Mouse (Mus musculus): ENCODE data around the gene Nlgn3. TPM values are rescaled to one million over a fixed set of nuclear protein-coding genes. Genes with fewer than 3 reads are reported as not detected.

Nlgn3 gene
- polyA plus RNA-seq (2015; fragmentation: Nextera tagmentation; extraction: Ambion mirVana) = 1.2 and 1.5 TPM in 2 replicates

DNA sequence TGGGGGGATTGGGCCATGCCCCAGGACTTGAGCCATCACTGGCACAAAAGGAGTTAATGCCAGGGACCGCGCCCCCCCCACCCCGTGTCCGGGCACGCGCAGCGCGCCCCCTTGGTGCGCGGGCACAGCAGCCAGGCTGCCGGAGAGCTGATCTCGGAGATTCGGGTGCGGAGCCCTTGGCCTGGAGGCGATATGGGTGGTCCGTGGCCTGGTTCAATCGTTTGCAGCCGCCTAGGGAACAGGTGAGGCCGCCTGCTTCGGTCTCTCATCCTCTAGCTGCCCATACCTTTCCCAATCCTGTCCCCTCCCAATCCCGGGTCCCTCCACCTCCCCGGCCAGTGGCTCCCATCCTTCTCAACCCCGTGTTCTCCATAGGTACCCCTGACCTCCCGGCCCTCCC lies at the start of gene Nlgn3:
Gene Nlgn3, plus strand, starts transcription at position 114 of the 400 bp plus-strand sequence.

DNA sequence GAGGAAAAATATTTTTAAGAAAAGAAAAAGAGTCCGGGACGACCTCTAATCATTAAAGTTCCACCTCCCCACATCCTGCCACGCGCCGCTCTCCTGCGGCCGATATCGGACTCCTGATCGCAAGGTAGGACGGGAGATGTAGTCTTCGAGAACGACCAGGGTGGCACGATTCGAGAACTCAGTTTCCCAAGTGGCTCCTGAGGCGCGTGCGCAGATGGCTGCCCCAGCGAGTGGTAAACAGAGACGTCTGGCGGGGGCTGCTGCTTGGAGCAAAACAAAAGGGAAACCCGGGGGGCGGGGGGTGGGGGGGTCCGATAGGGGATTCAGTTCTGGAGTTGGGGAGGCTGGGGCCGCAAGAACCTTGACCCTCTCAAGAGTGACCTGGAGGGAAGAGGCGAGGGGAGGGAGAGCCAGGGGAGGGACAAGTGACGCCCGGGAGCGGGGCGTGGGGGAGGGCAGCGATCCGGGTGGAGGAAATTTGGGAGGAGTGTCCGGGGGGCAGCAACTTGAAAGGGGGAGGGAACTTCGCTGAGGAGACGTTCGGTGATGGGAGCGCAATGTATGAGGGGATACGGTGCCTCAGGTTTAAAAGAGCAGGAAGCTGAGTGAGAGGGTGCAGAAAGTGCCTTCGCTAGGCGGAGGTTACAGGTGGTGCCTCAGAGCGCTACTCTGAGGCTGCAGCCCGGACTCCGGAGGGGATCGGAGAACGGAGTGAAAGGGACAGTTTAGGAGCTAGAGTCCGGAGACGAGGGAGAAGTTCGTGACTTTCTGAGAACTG lies 44.8 kb upstream of the Nlgn3 start, which contains the start of gene Foxo4:
Gene Foxo4, plus strand, starts transcription at position 577 of the 778 bp plus-strand sequence.

DNA sequence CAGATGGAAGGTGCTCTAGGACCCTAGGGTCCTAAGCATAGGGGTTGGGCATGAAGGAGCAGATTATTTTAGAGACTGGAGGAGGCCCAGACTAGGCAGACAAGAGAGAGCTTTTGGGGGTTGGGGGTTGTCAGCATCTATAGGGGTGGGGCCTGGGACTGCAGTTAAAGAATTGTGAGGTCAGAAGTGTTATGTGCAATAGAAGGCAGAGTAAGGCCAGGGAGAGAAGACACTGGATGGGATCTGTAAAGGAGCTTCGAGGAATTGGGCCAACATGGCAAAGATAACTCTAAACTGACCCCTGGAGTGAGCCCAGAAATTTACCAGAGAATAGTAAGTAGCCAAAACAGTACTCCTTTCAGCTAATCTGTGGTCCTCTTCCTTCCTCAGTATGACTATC lies 35.1 kb upstream of the Nlgn3 start, which contains the start of gene Gm614:
Gene Gm614, minus strand, starts transcription at position 101 of the 400 bp plus-strand sequence.

DNA sequence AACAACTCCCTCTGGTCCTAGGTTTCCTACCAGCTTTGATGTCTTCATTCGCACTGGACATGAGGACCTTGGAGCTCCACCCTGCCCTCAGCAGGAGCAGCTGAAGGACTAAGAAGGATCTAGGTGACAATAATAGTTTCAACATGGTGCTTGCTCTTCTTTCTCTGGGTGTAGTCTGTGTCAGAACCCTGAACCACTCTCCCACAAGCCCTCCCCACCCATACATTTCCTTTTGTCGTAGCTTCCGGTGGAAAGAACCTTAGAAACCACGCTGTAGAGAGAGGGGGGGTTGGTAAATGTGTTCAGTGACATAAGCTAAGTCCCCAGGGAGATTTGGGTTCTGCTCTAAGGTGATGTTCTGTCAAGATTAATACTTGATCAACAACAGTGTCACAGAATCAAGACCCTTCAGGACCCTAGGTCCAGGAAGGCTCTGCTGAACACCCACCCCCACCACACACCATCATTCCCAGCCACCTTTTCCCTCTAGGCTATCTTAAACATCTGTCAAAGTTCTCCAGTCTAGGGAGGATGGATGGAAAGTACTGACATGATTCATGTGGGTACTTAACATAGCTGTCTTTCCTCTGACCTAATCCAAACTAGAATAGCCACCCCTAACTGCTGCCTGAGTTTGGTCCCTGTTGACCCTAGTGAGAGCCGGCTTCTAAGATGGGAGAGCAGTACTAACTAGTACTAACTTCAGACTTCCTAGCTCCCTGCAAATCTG lies 30.8 kb upstream of the Nlgn3 start, which contains the start of gene Il2rg:
Gene Il2rg, minus strand, starts transcription at position 231 of the 730 bp plus-strand sequence.

DNA sequence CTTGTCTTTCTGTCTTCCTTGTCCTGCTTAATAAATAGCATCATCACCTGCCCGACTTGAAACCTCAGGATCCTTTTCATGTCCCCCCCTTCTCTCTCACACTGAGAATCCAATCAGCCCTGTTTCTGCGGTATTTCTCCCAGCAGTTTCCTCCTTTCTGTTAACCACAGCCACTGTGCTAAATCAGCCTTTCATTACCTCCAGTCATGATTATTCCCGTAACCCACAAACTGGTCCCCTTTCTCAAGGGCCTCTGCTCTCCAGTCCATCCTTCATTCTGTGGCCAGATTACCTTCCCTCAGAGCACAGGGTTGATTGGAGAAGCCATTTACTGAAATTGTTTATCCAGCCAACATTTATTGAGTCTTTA lies 30.2 kb upstream of the Nlgn3 start, which contains the start of gene Gm20489:
Gene Gm20489, minus strand, starts transcription at position 269 of the 370 bp plus-strand sequence.

DNA sequence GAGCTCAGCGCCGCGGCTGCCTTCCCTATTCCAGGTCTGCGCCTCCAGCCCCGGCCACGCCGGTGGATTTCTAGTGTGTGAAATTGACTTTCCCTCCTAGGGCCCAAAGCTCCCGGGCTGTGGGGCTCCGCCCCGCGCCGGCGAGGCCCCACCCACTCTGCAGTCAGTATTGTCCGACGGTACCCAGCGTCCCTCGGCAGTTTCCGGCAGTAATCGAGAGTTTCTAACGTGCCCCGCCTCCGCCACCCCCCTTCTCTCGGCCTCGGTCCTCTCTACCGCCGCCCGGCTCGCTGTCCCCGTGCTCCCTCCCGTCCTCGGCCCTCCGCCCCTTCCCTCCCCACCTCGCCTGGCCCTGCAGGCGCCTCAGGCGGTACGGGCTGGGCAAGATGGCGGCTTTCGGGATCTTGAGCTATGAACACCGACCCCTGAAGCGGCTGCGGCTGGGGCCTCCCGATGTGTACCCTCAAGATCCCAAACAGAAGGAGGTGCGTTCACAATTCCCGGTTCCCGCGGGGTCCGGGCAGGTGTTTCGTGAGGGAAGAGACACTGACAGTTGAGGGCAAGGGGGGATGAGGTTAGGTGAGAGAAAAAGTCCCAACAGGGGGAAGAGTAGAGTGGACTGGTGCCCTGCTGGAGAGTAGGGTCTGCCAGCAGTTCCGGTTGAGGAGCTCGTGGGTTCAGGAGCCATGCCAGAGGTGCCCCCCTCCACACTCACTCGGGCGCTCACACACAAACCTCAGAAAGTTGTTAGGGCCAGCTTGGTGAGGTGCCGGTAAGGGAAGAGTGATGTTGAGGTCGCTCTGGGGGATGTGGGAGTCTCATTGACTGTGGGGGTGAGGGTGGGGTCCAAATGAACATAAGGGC lies 24.9 kb upstream of the Nlgn3 start, which contains the start of gene Med12:
Gene Med12, plus strand, starts transcription at position 156 of the 864 bp plus-strand sequence.

Other genes starting within 250 kb of the Nlgn3 start
- gene Tex11, start 239.5 kb upstream of the Nlgn3 start, polyA plus RNA-seq (2015; fragmentation: Nextera tagmentation; extraction: Ambion mirVana) = 0.05 and 0.11 TPM in 2 replicates
- gene Slc7a3, start 213.1 kb upstream of the Nlgn3 start, polyA plus RNA-seq (2015; fragmentation: Nextera tagmentation; extraction: Ambion mirVana) = 0.48 and 0.67 TPM in 2 replicates
- 59.2 and 62.9 TPM in 2 replicates for gene Snx12, start 76.6 kb upstream of the Nlgn3 start, polyA plus RNA-seq (2015; fragmentation: Nextera tagmentation; extraction: Ambion mirVana)
- gene Foxo4, start 44.6 kb upstream of the Nlgn3 start, polyA plus RNA-seq (2015; fragmentation: Nextera tagmentation; extraction: Ambion mirVana) = 1.6 and 1.8 TPM in 2 replicates
- not detected in 2 replicates for gene Gm614, start 35.2 kb upstream of the Nlgn3 start, polyA plus RNA-seq (2015; fragmentation: Nextera tagmentation; extraction: Ambion mirVana)
- 3.9 and 11.7 TPM in 2 replicates for gene Il2rg, start 30.9 kb upstream of the Nlgn3 start, polyA plus RNA-seq (2015; fragmentation: Nextera tagmentation; extraction: Ambion mirVana)
- gene Gm20489, start 30.1 kb upstream of the Nlgn3 start, polyA plus RNA-seq (2015; fragmentation: Nextera tagmentation; extraction: Ambion mirVana) = not detected in 2 replicates
- gene Med12, start 25.1 kb upstream of the Nlgn3 start, polyA plus RNA-seq (2015; fragmentation: Nextera tagmentation; extraction: Ambion mirVana) = 12.9 and 15.4 TPM in 2 replicates
- gene Gjb1, start 77.2 kb downstream of the Nlgn3 start, polyA plus RNA-seq (2015; fragmentation: Nextera tagmentation; extraction: Ambion mirVana) = 0.34 and 0.89 TPM in 2 replicates
- gene Zmym3, start 121.7 kb downstream of the Nlgn3 start, polyA plus RNA-seq (2015; fragmentation: Nextera tagmentation; extraction: Ambion mirVana) = 16.3 and 16.5 TPM in 2 replicates
- gene Nono, start 130.2 kb downstream of the Nlgn3 start, polyA plus RNA-seq (2015; fragmentation: Nextera tagmentation; extraction: Ambion mirVana) = 137 and 153 TPM in 2 replicates
- 5.8 and 6.5 TPM in 2 replicates for gene Itgb1bp2, start 149.9 kb downstream of the Nlgn3 start, polyA plus RNA-seq (2015; fragmentation: Nextera tagmentation; extraction: Ambion mirVana)
- 4.4 and 5.9 TPM in 2 replicates for gene Taf1, start 233.6 kb downstream of the Nlgn3 start, polyA plus RNA-seq (2015; fragmentation: Nextera tagmentation; extraction: Ambion mirVana)

Data from urinary bladder, postnatal 0 days (tissue).